Mouse (Mus musculus) forebrain, embryonic 13.5 days (tissue): Measurements from ENCODE around the gene Timm29. TPM values are rescaled to one million over a fixed set of nuclear protein-coding genes. Genes with fewer than 3 reads are reported as not detected.

Experiments used
- ATAC-seq: fragments of 200-750 bp; cut with Nextera tagmentation; 2 replicates; pipeline ENCODE4 v1.8.0; 2017
- H3K27ac ChIP-seq: fragments of 300-500 bp; sonication (generic); 2 replicates; pipeline ENCODE4 v1.5.1; 2015; ENCODE audit warnings: inconsistent platforms, mild to moderate bottlenecking, moderate library complexity
- H3K27me3 ChIP-seq: fragments of 300-500 bp; sonication (generic); 2 replicates; pipeline ENCODE4 v1.6.1; 2015; ENCODE audit warnings: mild to moderate bottlenecking, inconsistent platforms
- H3K36me3 ChIP-seq: fragments of 300-500 bp; sonication (generic); 2 replicates; pipeline ENCODE4 v1.6.1; 2015; ENCODE audit warnings: mild to moderate bottlenecking, inconsistent platforms; ENCODE audit not compliant: poor library complexity, severe bottlenecking
- H3K4me1 ChIP-seq: fragments of 300-500 bp; sonication (generic); 2 replicates; pipeline ENCODE4 v1.6.1; 2015; ENCODE audit warnings: inconsistent platforms
- H3K4me2 ChIP-seq: fragments of 300-500 bp; sonication (generic); 2 replicates; pipeline ENCODE4 v1.6.1; 2015; ENCODE audit warnings: inconsistent platforms, mild to moderate bottlenecking, moderate library complexity
- H3K4me3 ChIP-seq: fragments of 300-500 bp; sonication (generic); 2 replicates; pipeline ENCODE4 v1.5.1; 2015; ENCODE audit warnings: mild to moderate bottlenecking, inconsistent platforms
- H3K9ac ChIP-seq: fragments of 300-500 bp; sonication (generic); 2 replicates; pipeline ENCODE4 v1.6.1; 2015; ENCODE audit warnings: mild to moderate bottlenecking, inconsistent platforms
- H3K9me3 ChIP-seq: fragments of 300-500 bp; sonication (generic); replicated peaks from 2 replicates; pipeline ENCODE4 v1.6.1; 2016; ENCODE audit warnings: inconsistent platforms
- WGBS: fragments of 180-500 bp; shearing (Covaris S2); methylation state at CpG from one replicate; pipeline ENCODE4 v1.1.7; 2015; 5-methylcytosine and 5-hydroxymethylcytosine counted together
- polyA plus RNA-seq: library from polyadenylated mRNA; unstranded; fragments of >200 nt; fragmentation: Nextera tagmentation; extraction: Ambion mirVana; gene quantifications from 2 replicates; pipeline ENCODE4 v1.2.1, GENCODE M21; 2015

The Timm29 gene
- polyA plus RNA-seq, result 44.3 and 46.7 TPM in 2 replicates

- peak within 1 kb of the TSS; percentile 88 for H3K27ac ChIP-seq
- peaks cover 57% of the 10 kb centered on the region for H3K36me3 ChIP-seq
- peak within 1 kb of the TSS; percentile 100 for H3K4me3 ChIP-seq
- ATAC-seq, result peak; percentile 93
- H3K9me3 ChIP-seq, result no peaks in the 10 kb centered on the region
- peaks cover 36% of the 10 kb centered on the region for H3K4me1 ChIP-seq
- H3K4me2 ChIP-seq, result peak within 1 kb of the TSS; percentile 97
- H3K9ac ChIP-seq, result peak within 1 kb of the TSS; percentile 94
- under 1% methylated on average over 30 of the region's 30 CpGs for WGBS
- H3K27me3 ChIP-seq, result no peaks in the 10 kb centered on the region
Measured at GRCm38 (mm10) chr9:21592703-21593121, at the start of gene Timm29, which contains the start of gene Yipf2. TSS of gene Timm29 (plus strand) at chr9:21592722. TSS of gene Yipf2 (minus strand) at chr9:21592828.

GRCm38 (mm10) chr9:21545351-21545915 lies 47.1 kb upstream of the Timm29 start:
- no peaks in the 10 kb centered on the region for H3K9me3 ChIP-seq
- 3% methylated on average over 9 of the region's 9 CpGs for WGBS
- peaks cover 27% of the 10 kb centered on the region for H3K4me1 ChIP-seq
- H3K27ac ChIP-seq, result peak overlapping the region; percentile 98
- peak overlapping the region; percentile 76 for H3K4me3 ChIP-seq
- peak; percentile 62 for ATAC-seq
- H3K4me2 ChIP-seq, result peak overlapping the region; percentile 70
- peaks cover 11% of the 10 kb centered on the region for H3K36me3 ChIP-seq
- peak overlapping the region; percentile 95 for H3K9ac ChIP-seq
- no peaks in the 10 kb centered on the region for H3K27me3 ChIP-seq

GRCm38 (mm10) chr9:21545916-21546788 lies 46.4 kb upstream of the Timm29 start:
- Histone ChIP-seq H3K9ac (peak overlapping the region; percentile 95), H3K9me3 (no peaks in the 10 kb centered on the region), H3K27me3 (no peaks in the 10 kb centered on the region), H3K4me2 (peak overlapping the region; percentile 70), H3K4me3 (peak overlapping the region; percentile 76), H3K27ac (peak overlapping the region; percentile 98), H3K36me3 (peaks cover 17% of the 10 kb centered on the region), H3K4me1 (peaks cover 28% of the 10 kb centered on the region)
- peak; percentile 95 for ATAC-seq
- under 1% methylated on average over 64 of the region's 67 CpGs for WGBS

GRCm38 (mm10) chr9:21546789-21547074 lies 45.8 kb upstream of the Timm29 start, which contains the start of gene Carm1:
TSS of gene Carm1 (plus strand) at chr9:21546894.
- 5% methylated on average over 4 of the region's 52 CpGs for WGBS
- Histone ChIP-seq H3K27me3 (no peaks in the 10 kb centered on the region), H3K9ac (peak within 1 kb of the TSS; percentile 95), H3K27ac (peak within 1 kb of the TSS; percentile 98), H3K36me3 (peaks cover 21% of the 10 kb centered on the region), H3K4me1 (peaks cover 32% of the 10 kb centered on the region), H3K4me2 (peak within 1 kb of the TSS; percentile 82), H3K9me3 (no peaks in the 10 kb centered on the region), H3K4me3 (peak within 1 kb of the TSS; percentile 76)
- no peak; the same call in 1 of the 2 replicates for ATAC-seq

- H3K9ac ChIP-seq, result peak overlapping the region; percentile 95
- no peaks in the 10 kb centered on the region for H3K27me3 ChIP-seq
- WGBS, result 1% methylated on average over 47 of the region's 66 CpGs
- peak overlapping the region; percentile 82 for H3K4me2 ChIP-seq
- no peaks in the 10 kb centered on the region for H3K9me3 ChIP-seq
- peak; percentile 25 for ATAC-seq
- peak overlapping the region; percentile 76 for H3K4me3 ChIP-seq
- H3K4me1 ChIP-seq, result peaks cover 32% of the 10 kb centered on the region
- H3K27ac ChIP-seq, result peak overlapping the region; percentile 98
- H3K36me3 ChIP-seq, result peaks cover 21% of the 10 kb centered on the region
Measured at GRCm38 (mm10) chr9:21547075-21547941, 45.2 kb upstream of the Timm29 start.

- Histone ChIP-seq H3K4me2 (no peak overlapping the region), H3K9ac (no peak overlapping the region), H3K4me1 (peaks cover 20% of the 10 kb centered on the region), H3K27ac (0 out of 2 replicates have a peak overlapping the region, but pooled peaks have one; percentile 35), H3K36me3 (peaks cover 29% of the 10 kb centered on the region), H3K27me3 (no peaks in the 10 kb centered on the region), H3K4me3 (no peak overlapping the region), H3K9me3 (no peaks in the 10 kb centered on the region)
- no peak for ATAC-seq
- WGBS, result 98% methylated on average over 2 of the region's 2 CpGs
Measured at GRCm38 (mm10) chr9:21551049-21551448, 41.5 kb upstream of the Timm29 start.

- 94% methylated on average over 6 of the region's 6 CpGs for WGBS
- H3K36me3 ChIP-seq, result peaks cover 41% of the 10 kb centered on the region
- H3K27me3 ChIP-seq, result no peaks in the 10 kb centered on the region
- no peaks in the 10 kb centered on the region for H3K9me3 ChIP-seq
- H3K4me1 ChIP-seq, result peaks cover 11% of the 10 kb centered on the region
- H3K4me2 ChIP-seq, result no peak overlapping the region
- ATAC-seq, result no peak
- no peak overlapping the region for H3K4me3 ChIP-seq
- H3K27ac ChIP-seq, result no peak overlapping the region
- no peak overlapping the region for H3K9ac ChIP-seq
Measured at GRCm38 (mm10) chr9:21553607-21554273, 38.8 kb upstream of the Timm29 start.

- Histone ChIP-seq H3K9ac (no peak overlapping the region), H3K9me3 (no peaks in the 10 kb centered on the region), H3K36me3 (peaks cover 41% of the 10 kb centered on the region), H3K27ac (no peak overlapping the region), H3K4me3 (no peak overlapping the region), H3K4me1 (peaks cover 5% of the 10 kb centered on the region), H3K4me2 (no peak overlapping the region), H3K27me3 (no peaks in the 10 kb centered on the region)
- no peak for ATAC-seq
- WGBS, result 87% methylated on average over 6 of the region's 6 CpGs
Measured at GRCm38 (mm10) chr9:21555198-21555742, 37.3 kb upstream of the Timm29 start.

GRCm38 (mm10) chr9:21556996-21557395 lies 35.5 kb upstream of the Timm29 start:
- no peak overlapping the region for H3K4me3 ChIP-seq
- H3K36me3 ChIP-seq, result peaks cover 35% of the 10 kb centered on the region
- no peaks in the 10 kb centered on the region for H3K27me3 ChIP-seq
- ATAC-seq, result no peak
- no peak overlapping the region for H3K27ac ChIP-seq
- WGBS, result 91% methylated on average over 2 of the region's 2 CpGs
- H3K9ac ChIP-seq, result no peak overlapping the region
- H3K9me3 ChIP-seq, result no peaks in the 10 kb centered on the region
- no peaks in the 10 kb centered on the region for H3K4me1 ChIP-seq
- H3K4me2 ChIP-seq, result no peak overlapping the region

- Histone ChIP-seq H3K4me2 (no peak overlapping the region), H3K9ac (no peak overlapping the region), H3K4me3 (no peak overlapping the region), H3K36me3 (peaks cover 38% of the 10 kb centered on the region), H3K4me1 (no peaks in the 10 kb centered on the region), H3K27me3 (no peaks in the 10 kb centered on the region), H3K27ac (no peak overlapping the region; the same call in 1 of the 2 replicates), H3K9me3 (no peaks in the 10 kb centered on the region)
- no peak for ATAC-seq
- WGBS, result 92% methylated on average over 2 of the region's 2 CpGs
Measured at GRCm38 (mm10) chr9:21557556-21557955, 35.0 kb upstream of the Timm29 start.

GRCm38 (mm10) chr9:21558366-21558765 lies 34.2 kb upstream of the Timm29 start:
- no peak overlapping the region for H3K4me2 ChIP-seq
- no peaks in the 10 kb centered on the region for H3K27me3 ChIP-seq
- peaks cover 38% of the 10 kb centered on the region for H3K36me3 ChIP-seq
- H3K9me3 ChIP-seq, result no peaks in the 10 kb centered on the region
- 91% methylated on average over 4 of the region's 4 CpGs for WGBS
- H3K4me3 ChIP-seq, result no peak overlapping the region
- H3K27ac ChIP-seq, result no peak overlapping the region
- no peak for ATAC-seq
- no peaks in the 10 kb centered on the region for H3K4me1 ChIP-seq
- no peak overlapping the region for H3K9ac ChIP-seq
